Mouse (Mus musculus): ENCODE measurements around the gene Itpr1. TPM values are rescaled to one million over a fixed set of nuclear protein-coding genes. Genes with fewer than 3 reads are reported as not detected.

The Itpr1 gene
- total RNA-seq, 4 experiments from 2014 or later, result 33.9 to 36.9 (median 36.4) TPM

DNA sequence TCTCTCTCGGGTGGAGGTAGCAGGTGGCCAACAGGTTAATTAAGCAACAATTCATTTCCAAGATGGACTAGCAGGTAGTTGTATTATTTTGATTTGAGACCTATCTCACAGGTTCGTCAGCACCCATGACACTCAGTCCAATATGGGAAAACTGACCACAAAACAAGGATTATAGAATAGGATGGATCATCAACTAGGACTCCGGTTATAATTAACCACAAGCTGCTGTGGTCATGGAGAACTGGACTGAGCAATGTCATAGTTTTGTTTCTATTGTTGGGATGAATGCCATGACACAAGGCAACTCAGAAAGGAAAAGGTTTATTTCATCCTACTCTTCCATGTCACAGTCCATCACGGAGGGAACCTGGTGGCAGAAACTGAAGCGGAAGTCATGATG is 252.3 kb downstream of the Itpr1 start:
- DNase-seq (ENCODE audit: low spot score), result no peak

DNA sequence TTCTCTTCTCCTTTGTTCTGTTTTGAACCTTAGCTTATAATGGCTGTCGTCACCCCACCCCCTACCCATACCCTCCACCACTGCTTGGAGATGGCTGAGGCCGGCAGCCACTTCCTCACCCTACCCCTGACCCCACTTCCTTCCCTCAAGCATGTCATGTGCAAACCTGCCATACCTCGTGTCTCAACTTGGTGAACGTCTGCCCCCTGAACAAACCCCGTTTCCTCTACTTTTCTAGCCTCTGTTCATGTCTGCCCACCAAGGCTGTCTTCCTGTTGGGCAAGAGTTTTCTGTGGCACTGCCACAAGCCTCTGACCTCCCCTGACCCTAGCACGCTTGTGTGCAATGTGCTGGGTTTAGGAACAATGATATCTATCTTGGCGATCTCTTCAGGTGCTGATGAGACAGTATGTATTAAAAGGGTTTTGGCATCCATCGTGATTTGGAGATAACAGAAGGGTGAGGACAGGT is 253.2 kb downstream of the Itpr1 start:
- DNase-seq (ENCODE audit: low spot score), result no peak

DNA sequence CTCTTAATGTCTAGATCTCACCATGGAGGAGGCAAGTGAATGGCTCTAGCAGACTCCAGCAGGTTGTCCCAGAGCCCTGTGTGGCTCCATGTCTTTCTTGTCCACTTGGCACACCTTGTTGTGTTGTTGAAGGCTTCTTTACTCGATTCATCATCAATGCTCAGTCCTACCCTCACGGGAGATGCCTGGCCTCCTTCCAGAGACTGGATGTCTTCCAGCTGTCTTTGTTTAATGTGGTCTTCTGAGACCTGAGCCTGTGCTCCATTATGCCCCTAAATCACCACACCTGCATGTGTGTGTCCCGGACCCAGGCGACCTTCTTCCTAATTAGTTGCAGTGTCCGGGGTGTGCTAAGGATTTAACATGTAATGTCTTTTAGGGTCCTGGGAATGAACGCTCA is 254.7 kb downstream of the Itpr1 start:
- DNase-seq (ENCODE audit: low spot score), result peak; percentile 14

DNA sequence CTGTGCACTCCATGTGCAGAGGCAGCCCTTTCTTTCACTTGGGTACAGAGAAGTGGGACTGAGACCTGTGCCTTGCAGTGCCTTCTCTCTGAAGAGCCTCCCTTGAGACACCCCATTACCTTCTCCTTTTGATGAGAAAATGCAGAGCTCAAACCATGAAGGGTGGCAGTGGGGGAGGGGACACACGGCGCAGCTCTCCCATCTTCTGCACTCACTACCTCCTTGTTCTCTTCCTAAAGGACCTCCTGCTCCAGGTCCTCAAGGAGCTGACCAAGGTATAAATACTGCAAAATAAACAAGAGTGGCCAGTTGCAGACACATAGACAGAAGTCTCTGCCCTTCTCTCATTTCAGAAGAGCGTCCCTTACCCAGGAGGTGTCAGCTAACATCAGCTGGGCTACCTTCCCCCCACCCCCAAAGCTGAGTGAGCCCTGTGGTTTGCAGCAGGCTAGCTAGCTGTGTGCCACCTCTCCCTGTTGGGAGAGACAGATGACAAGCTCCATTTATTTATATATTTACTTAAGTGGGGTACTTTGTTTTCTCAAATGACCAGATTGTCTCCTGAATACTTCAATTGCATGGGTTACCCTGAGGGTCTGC is 255.4 kb downstream of the Itpr1 start:
- DNase-seq (ENCODE audit: low spot score), result no peak

DNA sequence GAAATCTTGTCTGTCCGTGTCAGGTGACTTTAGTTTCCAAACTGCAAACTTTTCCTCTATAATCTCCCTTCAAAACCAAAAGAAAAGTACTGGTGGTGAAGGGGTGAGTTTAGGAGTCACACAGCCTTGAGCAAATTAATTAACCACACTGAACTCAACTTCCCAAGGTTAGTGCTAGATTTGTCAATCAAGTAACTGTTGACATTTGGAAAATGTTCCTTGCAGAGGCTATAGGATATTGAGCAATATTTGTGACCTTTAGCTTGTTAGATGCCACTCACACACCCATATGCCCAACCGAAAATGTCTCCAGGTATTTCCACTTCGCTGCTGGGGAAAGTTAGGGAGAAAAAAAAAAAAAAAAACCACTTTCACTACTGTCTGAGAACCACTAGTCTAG is 259.0 kb downstream of the Itpr1 start:
- DNase-seq (ENCODE audit: low spot score), result no peak

DNA sequence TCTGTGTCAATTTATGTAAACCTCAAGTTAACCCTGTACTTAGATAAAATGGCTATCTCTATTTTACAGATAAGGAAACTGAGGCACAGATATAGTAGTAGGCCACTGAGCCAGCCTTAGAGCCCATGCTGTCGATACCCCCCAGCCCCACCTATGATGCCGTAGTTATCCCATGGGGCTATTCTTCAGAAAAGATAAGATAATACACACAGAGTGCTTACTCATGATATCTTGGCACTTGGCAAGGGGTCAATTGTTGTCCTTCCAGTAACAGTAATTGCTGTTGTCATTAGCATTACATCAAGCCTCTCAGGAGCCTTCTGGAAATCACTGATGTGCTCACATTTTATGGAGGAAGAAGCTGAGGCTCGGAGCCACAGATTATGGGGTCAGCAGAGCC is 259.9 kb downstream of the Itpr1 start:
- DNase-seq (ENCODE audit: low spot score), result no peak

DNA sequence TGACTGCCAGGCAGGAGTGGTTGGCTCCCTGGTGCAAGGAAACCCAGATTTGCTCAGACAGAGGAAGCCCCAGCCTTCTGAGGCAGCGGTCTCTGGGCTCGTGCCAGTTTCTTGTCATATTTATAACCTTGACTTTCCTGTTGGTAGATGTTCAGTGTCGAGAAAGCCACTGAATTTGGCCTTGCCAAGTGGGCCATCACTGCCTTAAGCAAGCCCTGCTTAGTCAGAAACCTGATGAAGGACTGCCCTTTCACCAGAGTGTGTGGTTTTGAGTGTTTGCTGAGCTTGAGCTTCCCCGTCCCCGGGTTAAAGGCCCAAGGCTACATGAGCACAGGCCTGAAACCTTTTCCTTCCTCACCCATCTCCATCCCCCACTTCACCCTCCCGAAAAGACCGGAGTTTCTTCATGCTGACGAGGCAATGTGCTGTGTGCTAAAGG is 263.9 kb downstream of the Itpr1 start:
- DNase-seq (ENCODE audit: low spot score), result peak; percentile 35

DNA sequence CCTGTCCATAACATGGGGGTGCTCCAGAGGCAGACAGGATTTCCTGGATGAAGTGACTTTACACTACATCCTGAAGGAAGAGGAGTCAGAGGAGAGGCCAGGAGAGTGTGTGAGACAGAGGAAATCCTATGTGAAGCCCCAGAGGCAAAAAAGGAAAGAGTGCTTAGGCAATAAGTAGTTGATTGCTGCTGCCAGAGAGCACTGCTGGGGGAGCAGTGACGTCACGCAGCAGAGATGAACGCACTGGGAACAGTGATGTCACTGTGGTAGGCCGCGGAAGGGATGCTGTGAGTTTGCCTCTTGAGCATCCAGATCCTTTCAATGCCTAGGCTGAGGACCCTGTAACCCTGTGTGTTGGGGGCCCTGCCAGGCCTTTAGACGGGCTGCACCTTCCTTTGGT is 264.7 kb downstream of the Itpr1 start:
- DNase-seq (ENCODE audit: low spot score), result no peak

DNA sequence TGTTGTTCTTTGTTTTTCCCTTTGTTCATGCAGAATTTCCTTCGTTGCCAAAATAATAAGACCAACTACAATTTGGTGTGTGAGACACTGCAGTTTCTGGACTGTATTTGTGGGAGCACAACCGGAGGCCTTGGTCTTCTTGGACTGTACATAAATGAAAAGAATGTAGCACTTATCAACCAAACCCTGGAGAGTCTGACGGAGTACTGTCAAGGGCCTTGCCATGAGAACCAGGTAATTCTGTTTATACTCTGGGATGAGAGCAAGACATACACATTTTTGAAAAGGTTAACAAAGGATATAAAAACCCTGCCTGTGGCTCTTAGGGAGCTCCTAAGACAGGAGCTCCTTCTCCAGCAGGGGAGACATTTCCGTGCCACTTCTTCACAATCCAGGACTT is 268.3 kb downstream of the Itpr1 start:
- no peak for DNase-seq (ENCODE audit: low spot score)

DNA sequence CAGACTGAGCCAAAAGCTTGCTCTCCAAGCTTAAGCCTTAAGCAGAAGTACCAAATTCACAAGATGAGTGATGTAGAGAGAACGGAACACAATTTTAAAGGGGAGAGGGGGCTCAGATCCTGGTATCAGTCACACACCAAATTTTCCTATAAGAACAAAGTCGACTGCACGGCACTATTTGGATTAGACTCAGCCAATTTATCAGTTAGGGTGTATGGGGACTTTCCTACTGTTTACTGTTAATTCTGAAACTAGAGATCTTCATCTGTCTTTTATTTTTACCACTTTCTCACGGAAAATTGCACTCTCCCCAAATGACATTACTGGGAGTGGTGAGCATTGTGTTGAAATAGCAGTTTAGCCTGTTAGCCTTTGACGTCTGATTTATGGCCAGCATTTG is 269.6 kb downstream of the Itpr1 start:
- DNase-seq (ENCODE audit: low spot score), result no peak

DNA sequence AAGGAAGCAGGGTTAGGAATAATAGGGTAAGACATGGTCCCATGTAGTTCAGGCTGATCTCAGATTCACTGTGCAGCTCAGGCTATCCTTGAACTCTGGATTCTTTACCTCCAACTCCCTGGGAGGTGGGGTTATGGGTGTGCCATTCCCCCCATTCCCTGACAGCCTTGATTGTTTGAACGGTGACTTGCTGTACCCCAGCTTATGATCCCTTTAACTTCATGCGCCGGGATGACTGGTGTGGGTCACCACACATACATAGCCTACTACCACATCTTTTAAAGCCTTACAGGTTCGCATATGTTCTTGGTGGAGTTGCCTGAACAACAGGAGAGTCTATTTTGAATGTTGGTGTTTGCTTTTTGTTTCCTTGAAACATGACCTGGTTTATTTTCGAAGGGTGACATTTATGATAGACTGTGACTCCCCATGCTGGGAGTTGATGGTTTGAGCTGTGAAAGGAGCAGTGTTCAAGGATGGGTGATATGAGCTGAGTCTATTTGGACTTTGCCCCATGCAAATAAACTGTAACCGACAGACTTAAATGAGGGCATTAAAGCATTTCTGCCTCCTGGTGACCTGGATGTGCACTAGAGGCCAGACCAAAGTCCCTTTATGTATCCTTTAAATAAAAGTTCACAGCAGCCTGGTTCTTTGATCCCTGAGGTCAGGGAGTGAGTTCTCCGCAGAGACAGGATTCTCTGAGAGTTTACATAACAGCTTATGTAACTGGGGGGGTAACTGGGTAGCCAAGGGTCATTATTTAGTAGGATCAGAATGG is 273.5 kb downstream of the Itpr1 start:
- no peak for DNase-seq (ENCODE audit: low spot score)

DNA sequence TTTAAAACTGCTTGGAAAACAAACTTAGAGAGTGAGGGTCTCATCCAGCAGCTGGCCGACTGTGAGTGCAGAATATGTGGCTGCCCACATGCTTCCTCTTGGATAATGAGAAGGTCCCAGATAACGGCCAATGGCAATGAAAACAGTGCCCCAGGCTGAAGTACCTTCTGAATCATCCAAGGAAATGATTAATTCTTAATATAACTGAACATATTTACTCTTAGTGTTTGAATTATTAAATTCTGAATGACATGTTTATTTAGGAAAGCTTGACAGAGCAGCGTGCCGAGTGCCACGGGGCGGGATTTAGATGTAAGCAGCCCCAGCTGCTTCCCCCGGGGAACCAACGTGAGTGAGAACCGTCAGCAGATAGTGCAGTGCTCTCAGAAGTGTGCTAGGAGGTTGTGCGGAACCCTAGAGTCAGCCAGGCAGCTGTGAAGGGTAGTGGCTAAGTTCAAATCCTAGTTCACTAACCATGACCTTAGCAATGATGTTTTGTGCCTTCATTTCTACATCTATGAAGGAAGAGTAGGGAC is 274.5 kb downstream of the Itpr1 start:
- no peak for DNase-seq (ENCODE audit: low spot score)

DNA sequence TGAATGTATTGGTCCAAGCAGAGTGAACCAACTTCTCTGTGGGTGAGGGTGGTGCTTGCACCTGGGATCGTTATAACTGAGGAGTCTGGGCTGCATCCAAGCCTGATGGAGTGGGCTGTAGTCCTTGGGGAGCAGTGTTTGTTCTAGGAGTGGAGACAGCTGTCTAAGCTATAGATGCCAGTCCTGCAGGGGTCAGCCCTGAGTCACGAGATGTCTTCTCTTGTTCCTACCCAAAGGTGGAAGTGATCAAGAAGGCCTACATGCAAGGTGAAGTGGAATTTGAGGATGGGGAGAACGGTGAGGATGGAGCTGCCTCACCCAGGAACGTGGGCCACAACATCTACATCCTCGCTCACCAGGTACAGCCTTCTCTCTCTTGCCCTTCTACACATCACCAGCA is 275.4 kb downstream of the Itpr1 start:
- DNase-seq (ENCODE audit: low spot score), result no peak

DNA sequence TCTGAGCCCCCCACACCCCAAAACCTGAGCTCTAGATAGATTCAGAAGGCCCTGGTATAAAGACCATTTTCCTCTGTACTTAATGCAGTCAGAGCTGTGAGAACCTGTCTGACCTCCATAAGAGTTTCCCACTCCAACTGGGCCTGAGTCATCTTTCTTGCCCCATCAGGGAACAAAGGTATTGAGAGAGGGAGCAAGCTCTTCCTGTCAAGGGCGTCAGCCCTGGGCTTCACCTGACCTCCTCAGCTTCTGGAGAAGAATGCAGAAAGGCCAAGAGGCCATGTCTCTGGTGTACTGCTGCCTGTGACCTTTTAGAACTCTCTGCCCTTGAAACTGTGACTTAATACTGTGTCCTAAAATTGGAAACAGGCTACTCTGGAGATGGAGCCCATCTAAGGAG is 279.1 kb downstream of the Itpr1 start:
- DNase-seq (ENCODE audit: low spot score), result no peak

DNA sequence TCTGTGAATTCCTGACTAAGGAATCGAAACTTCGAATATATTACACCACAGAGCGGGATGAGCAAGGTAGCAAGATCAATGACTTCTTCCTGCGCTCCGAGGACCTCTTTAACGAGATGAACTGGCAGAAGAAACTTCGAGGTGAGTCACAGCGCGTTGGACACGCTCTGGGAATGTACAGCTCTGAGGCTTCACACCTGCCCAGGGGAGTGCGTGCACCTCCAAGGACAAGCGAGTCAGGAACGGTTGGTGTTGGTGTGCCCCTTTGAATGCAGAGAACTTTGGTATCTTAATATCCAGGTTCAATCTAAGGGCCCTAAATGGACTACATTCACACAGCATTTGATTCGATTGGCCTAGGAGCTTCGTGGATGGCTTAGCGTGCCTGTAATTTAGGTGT is 280.9 kb downstream of the Itpr1 start:
- DNase-seq (ENCODE audit: low spot score), result no peak

DNA sequence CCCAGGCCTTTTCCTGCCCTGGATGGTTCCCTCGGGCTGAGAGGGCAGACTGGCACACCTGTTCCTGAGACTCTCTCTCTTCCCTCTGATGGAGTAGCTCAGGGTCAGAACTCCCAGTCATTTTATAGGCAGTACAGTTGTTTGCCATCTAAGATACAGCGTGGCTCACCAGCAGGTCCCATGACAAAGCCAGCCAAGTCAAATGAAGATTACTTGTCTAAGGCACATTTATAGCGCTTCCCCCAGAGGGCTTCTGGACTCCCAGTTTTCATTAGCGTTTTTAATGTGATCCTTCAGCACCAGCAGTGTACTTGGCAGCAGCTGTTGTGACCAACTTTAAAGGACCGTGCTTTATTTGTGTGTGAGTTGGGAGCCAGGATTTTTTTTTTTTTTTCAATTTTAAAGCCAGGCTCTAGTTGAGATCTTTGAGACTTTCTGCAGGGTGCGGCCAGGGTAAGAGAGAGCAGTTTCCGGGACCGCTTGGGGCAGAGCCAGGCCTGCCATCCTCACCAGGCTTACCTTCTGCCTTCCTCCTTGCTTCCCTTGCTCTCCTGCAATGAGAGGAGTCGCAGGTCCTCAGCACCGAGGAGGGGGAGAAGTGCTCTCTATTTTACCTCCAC is 281.4 kb downstream of the Itpr1 start:
- DNase-seq (ENCODE audit: low spot score), result no peak

DNA sequence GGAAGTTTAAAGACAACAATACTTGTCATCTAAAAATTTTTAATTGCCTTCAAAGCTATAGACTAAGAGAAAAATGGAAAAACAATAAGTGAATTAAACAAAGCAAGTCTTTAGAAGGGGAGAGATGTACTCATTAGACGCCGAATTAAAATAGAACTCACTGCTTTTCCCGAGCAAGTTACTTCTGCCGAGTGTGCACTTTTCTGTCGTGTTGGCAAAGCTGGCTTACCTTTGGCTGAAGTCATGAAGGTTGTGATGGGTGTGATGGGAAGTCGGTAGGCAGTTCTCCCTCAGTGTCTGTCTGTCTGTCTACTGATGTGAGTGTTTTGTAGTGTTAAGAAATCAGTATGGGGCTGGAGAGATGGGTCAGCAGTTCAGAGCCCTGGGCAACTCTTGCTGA is 282.1 kb downstream of the Itpr1 start:
- DNase-seq (ENCODE audit: low spot score), result no peak

DNA sequence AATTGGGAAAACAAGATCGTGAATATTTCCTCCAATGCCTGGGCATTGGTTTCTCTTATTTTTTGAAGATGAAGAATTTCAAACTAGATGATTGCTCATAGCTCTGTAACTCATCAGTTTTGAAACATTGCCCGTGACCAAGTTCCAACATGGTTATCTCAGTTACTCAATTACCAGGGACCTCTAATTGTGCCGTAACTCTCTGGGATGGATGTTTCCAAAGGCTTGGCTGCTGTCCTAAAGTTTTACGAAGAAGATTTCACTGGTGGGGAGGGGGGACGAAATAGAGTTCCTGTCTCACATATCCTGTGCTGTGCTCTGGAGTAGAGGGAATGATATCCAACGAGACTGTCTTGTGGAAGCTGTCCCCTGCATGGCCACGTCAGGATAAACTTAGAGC is 285.2 kb downstream of the Itpr1 start:
- peak; percentile 24 for DNase-seq (ENCODE audit: low spot score)

DNA sequence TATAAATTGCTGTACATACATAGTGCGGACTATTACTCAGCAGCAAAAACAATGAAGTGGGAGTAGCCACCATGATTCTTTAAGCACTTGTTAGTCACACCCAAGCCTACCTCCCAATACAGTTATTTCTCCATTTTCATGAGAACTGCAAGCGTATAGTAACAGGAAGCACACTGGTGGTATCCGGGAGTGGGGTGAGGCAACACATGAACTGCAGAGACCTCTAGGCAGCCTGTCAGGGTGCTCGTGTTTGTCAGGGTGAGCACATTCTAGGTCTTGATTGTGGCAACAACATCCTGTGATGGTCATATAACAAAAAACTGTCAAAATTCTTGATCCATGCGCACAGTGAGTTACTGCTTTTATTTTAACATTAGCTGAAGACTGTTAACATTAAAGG is 290.8 kb downstream of the Itpr1 start:
- no peak for DNase-seq (ENCODE audit: low spot score)

DNA sequence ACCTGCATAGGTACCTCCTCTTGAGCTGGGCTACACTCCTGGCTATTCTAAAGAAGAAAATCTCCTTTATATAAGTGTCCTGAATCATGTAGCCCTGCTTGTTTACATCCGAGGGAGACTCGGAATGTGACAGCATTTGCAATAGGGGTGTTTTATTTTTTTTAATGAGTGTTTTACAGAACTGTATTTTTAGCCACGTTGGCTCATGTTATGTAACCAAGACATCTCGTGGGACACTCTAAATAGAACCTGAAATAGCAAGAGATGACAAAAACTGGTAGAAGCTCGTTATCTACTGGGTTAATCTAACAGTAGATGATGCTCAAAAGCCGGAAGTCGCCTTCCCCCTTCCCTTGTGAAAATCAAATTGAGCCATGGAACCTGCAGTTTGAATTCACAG is 291.8 kb downstream of the Itpr1 start:
- DNase-seq (ENCODE audit: low spot score), result no peak

DNA sequence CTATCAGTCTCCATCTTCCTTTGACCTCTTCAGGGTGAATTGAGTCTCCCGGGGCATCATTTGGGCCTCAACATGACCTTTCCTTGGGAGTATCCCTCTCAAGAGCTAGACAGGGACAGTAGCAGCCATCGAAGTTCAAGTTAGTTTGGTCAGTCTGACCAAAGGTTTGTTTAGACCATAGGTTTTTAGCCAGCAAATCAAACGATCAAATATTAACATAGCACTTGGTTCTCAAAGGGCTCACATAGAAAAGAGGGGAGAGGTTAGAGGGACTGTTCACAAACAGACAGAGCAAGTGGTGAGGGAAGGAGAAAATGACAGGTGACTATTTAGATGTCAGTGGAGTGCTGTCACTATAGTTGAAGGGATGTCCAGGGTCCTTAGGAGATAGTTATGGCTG is 293.3 kb downstream of the Itpr1 start:
- DNase-seq (ENCODE audit: low spot score), result no peak

DNA sequence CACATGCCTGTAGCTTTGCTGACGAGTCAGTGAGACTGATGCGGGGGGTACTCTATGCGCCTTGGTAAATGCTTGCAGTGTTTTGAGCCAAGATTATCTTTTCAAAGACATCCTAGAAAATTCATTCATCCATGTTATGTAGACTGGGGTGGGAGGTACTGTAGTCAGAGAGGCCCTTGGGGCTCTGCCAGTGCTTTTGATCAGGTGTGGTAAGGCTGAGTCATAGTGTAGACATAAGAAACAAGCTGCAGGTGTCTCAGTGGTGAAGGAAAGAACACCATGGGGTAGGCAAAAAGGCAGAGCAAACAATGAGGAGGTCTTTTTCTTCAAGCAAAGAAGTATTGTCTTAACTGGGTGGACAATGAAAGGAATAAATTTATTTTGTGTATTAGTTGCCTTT is 294.4 kb downstream of the Itpr1 start:
- no peak for DNase-seq (ENCODE audit: low spot score)

DNA sequence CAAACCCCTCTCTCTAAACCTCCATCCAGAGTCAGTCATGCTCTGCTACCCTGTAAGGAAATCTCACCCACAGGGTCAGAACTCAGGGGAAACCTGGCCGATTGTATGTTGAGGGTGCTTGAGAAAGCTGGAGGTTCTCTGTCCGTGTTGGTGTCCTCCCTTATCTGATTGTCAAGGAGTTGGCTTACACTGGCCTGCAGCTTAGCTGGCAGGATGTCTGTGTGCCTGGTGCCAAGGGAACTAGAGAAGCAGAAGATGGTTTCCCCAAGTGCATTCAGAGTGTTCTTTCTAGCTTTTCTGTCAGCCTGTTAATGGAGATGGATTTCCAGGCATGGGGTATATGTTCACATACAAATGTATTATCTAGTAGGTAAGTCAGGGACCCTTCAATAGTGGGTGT is 296.4 kb downstream of the Itpr1 start:
- DNase-seq (ENCODE audit: low spot score), result no peak

Data from heart, adult 8-10 months (tissue).